Mouse (Mus musculus): Measurements from ENCODE around the gene Cbx7. TPM values are rescaled to one million over a fixed set of nuclear protein-coding genes. Genes with fewer than 3 reads are reported as not detected.

Cbx7 gene
- total and polyA plus RNA-seq, 3 experiments, result 2.9 to 11.1 TPM; not detected in 1

GRCm38 (mm10) chr15:80014031-80014320 lies 43.1 kb upstream of the Cbx7 start:
- TF ChIP-seq TCF12 (IDR thresholded peaks at IDR 0.05; ENCODE audit: low read depth, low read length) (no peak), MAZ (IDR thresholded peaks at IDR 0.05; ENCODE audit: low read depth, low read length) (no peak), KAT2A (conservative IDR thresholded peaks at IDR 0.05; ENCODE audit: low read depth, low read length) (no peak)
- H3K79me2 ChIP-seq (ENCODE audit: control insufficient read depth, insufficient read depth, low read length, poor library complexity), result no peaks in the 10 kb centered on the region
- peaks cover 0 to 19% of the 10 kb centered on the region in 2 experiments; a peak in 2 of 4 replicates for H3K4me1 ChIP-seq (ENCODE audit: control insufficient read depth in 1 of 2, insufficient read depth in 2 of 2, low read length in 2 of 2)
- no peaks in the 10 kb centered on the region for H3K9me3 ChIP-seq (replicated peaks; ENCODE audit: insufficient read depth, low read length)
- no peak overlapping the region for H3K27ac ChIP-seq (ENCODE audit: control insufficient read depth, low read depth, low read length)
- peaks cover 0 to 7% of the 10 kb centered on the region in 2 experiments; a peak in 2 of 4 replicates for H3K27me3 ChIP-seq (ENCODE audit: control insufficient read depth in 1 of 2, insufficient read depth in 2 of 2, low read length in 2 of 2)
- peaks cover 0 to 5% of the 10 kb centered on the region in 2 experiments; a peak in 1 of 4 replicates for H3K36me3 ChIP-seq (ENCODE audit: control insufficient read depth in 1 of 2, insufficient read depth in 2 of 2, low read length in 2 of 2)
- no peak overlapping the region; the same call in 1 of the 2 replicates for H3K9ac ChIP-seq (ENCODE audit: control insufficient read depth, low read depth, low read length, poor library complexity, severe bottlenecking)
- DNase-seq (ENCODE audit: low read depth, low spot score), result no peak
- peak overlapping the region in 1 of 2 experiments; percentile 7; a peak in 2 of 4 replicates for H3K4me3 ChIP-seq (ENCODE audit: control insufficient read depth in 1 of 2, insufficient read depth in 1 of 2, low read depth in 2 of 2, low read length in 2 of 2)

DNA sequence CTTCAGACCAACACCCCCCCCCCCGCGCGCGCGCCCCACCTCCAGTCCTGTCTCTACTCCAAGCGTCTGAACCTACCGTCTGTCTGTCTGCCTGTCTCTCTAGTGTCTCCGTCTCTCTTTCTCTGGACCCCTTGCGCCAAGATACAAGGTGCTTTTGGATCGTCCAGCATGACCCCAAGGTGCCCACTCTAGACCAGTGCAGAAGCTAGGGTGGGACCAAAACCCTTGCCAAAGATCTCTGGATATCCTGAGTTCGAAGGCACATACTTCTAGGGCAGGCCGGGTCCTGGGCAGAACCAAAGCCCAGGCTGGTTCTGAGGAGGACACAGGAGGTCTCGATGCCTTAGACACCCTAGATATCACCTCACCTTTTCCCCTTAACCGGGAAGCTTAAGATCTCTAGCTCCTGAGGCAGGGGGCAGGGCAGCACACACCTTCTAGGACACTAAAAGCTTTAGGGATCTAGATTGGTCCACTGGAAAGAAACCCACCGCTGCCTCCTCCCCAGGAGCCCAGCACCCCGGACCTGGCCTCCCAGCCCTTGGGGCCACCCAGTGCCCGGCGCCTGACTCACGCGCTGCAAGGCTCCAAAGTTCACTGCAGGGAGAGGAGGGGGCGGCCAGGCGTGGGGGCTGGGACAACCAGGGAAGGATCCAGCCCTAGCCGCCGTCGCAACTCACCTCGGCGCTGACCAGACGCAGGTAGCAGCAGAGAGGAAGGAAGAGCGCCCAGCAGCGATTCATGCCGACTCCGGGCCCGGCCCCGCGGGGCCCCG lies 42.5 kb upstream of the Cbx7 start:
- Histone ChIP-seq H3K4me1 (ENCODE audit: control insufficient read depth in 1 of 2, insufficient read depth in 2 of 2, low read length in 2 of 2) (peaks cover 0 to 19% of the 10 kb centered on the region in 2 experiments; a peak in 2 of 4 replicates), H3K27me3 (ENCODE audit: control insufficient read depth in 1 of 2, insufficient read depth in 2 of 2, low read length in 2 of 2) (peaks cover 0 to 7% of the 10 kb centered on the region in 2 experiments; a peak in 2 of 4 replicates), H3K9ac (ENCODE audit: control insufficient read depth, low read depth, low read length, poor library complexity, severe bottlenecking) (no peak overlapping the region), H3K79me2 (ENCODE audit: control insufficient read depth, insufficient read depth, low read length, poor library complexity) (no peaks in the 10 kb centered on the region), H3K36me3 (ENCODE audit: control insufficient read depth in 1 of 2, insufficient read depth in 2 of 2, low read length in 2 of 2) (peaks cover 0 to 5% of the 10 kb centered on the region in 2 experiments; a peak in 1 of 4 replicates), H3K27ac (ENCODE audit: control insufficient read depth, low read depth, low read length) (no peak overlapping the region), H3K9me3 (replicated peaks; ENCODE audit: insufficient read depth, low read length) (no peaks in the 10 kb centered on the region), H3K4me3 (ENCODE audit: control insufficient read depth in 1 of 2, insufficient read depth in 1 of 2, low read depth in 2 of 2, low read length in 2 of 2) (no peak overlapping the region)
- TF ChIP-seq ZKSCAN1 (IDR thresholded peaks at IDR 0.05; ENCODE audit: low read depth, low read length) (no peak), POLR2AphosphoS2 (IDR thresholded peaks at IDR 0.05; ENCODE audit: low read length) (no peak), GATA1 (IDR thresholded peaks at IDR 0.05; ENCODE audit: low read depth, low read length) (no peak), ZNF384 (IDR thresholded peaks at IDR 0.05; ENCODE audit: low read depth, low read length) (no peak), RAD21 (IDR thresholded peaks at IDR 0.05; ENCODE audit: low read depth, low read length) (no peak), USF1 (IDR thresholded peaks at IDR 0.05; ENCODE audit: low read depth, low read length) (no peak), POLR2AphosphoS5 (IDR thresholded peaks at IDR 0.05; ENCODE audit: borderline replicate concordance, low read depth, low read length) (no peak), KAT2A (conservative IDR thresholded peaks at IDR 0.05; ENCODE audit: low read depth, low read length) (no peak), USF2 (IDR thresholded peaks at IDR 0.05; ENCODE audit: borderline replicate concordance in 1 of 2, insufficient read depth in 1 of 2, low read depth in 1 of 2, low read length in 2 of 2) (no peak), MXI1 (IDR thresholded peaks at IDR 0.05; ENCODE audit: low read depth, low read length) (no peak), EP300 (IDR thresholded peaks at IDR 0.05; ENCODE audit: low read depth in 1 of 2, low read length in 2 of 2) (no peak), MYC (IDR thresholded peaks at IDR 0.05; ENCODE audit: low read depth, low read length) (no peak), CHD2 (IDR thresholded peaks at IDR 0.05; ENCODE audit: low read length) (no peak), MAZ (IDR thresholded peaks at IDR 0.05; ENCODE audit: low read depth, low read length) (no peak), SIN3A (IDR thresholded peaks at IDR 0.05; ENCODE audit: low read length) (no peak), MYB (IDR thresholded peaks at IDR 0.05; ENCODE audit: low read depth, low read length) (no peak), ELF1 (IDR thresholded peaks at IDR 0.05; ENCODE audit: low read depth, low read length) (no peak), CTCF (IDR thresholded peaks at IDR 0.05 in 2 of 3, conservative IDR thresholded peaks at IDR 0.05 in 1 of 3; ENCODE audit: control insufficient read depth in 1 of 3, insufficient read depth in 1 of 3, low read depth in 2 of 3, low read length in 3 of 3, poor library complexity in 1 of 3, severe bottlenecking in 1 of 3) (no peak), MAFK (IDR thresholded peaks at IDR 0.05; ENCODE audit: borderline replicate concordance, low read depth, low read length) (no peak)
- DNase-seq (ENCODE audit: low read depth, low spot score), result no peak

Data from MEL (cell line).